Mouse (Mus musculus) intestine, postnatal 0 days (tissue): Measurements from ENCODE around the gene Gm21981. TPM values are rescaled to one million over a fixed set of nuclear protein-coding genes. Genes with fewer than 3 reads are reported as not detected.

Source experiments
- ATAC-seq: fragments of 200-750 bp; cut with Nextera tagmentation; 2 replicates; pipeline ENCODE4 v1.8.0; 2017; ENCODE audit warnings: mild to moderate bottlenecking, moderate TSS enrichment, moderate library complexity
- H3K27ac ChIP-seq: fragments of 300-500 bp; sonication (generic); 2 replicates; pipeline ENCODE4 v1.5.1; 2014; ENCODE audit warnings: mild to moderate bottlenecking, low read depth, low read length, moderate library complexity
- H3K27me3 ChIP-seq: fragments of 300-500 bp; sonication (generic); replicated peaks from 2 replicates; pipeline ENCODE4 v1.6.1; 2014; ENCODE audit warnings: low read length, mixed read lengths; ENCODE audit not compliant: control insufficient read depth, insufficient read depth
- H3K36me3 ChIP-seq: fragments of 300-500 bp; sonication (generic); 2 replicates; pipeline ENCODE4 v1.6.1; 2014; ENCODE audit warnings: mild to moderate bottlenecking, moderate library complexity; ENCODE audit not compliant: control insufficient read depth, insufficient read depth
- H3K4me1 ChIP-seq: fragments of 300-500 bp; sonication (generic); replicated peaks from 2 replicates; pipeline ENCODE4 v1.6.1; 2014; ENCODE audit warnings: antibody characterized with exemption, low read length, mixed read lengths; ENCODE audit not compliant: control insufficient read depth, insufficient read depth
- H3K4me2 ChIP-seq: fragments of 300-500 bp; sonication (generic); replicated peaks from 2 replicates; pipeline ENCODE4 v1.6.1; 2014; ENCODE audit warnings: low read depth, mild to moderate bottlenecking, moderate library complexity
- H3K4me3 ChIP-seq: fragments of 300-500 bp; sonication (generic); 2 replicates; pipeline ENCODE4 v1.5.1; 2014; ENCODE audit warnings: low read depth, low read length
- H3K9ac ChIP-seq: fragments of 300-500 bp; sonication (generic); 2 replicates; pipeline ENCODE4 v1.6.1; 2014; ENCODE audit warnings: mild to moderate bottlenecking, low read depth, low read length
- H3K9me3 ChIP-seq: fragments of 300-500 bp; sonication (generic); 2 replicates; pipeline ENCODE4 v1.6.1; 2016; ENCODE audit warnings: mixed run types; ENCODE audit not compliant: control insufficient read depth
- CTCF ChIP-seq: sonication (generic); IDR thresholded peaks from 2 replicates; pipeline ENCODE4 v1.5.1; 2016; ENCODE audit warnings: low read depth, mild to moderate bottlenecking, control low read depth, antibody characterized with exemption, moderate library complexity
- WGBS: fragments of 180-500 bp; shearing (Covaris S2); extraction: QIAGEN DNeasy Blood & Tissue Kit; methylation state at CpG from one replicate; pipeline ENCODE4 v1.1.7; 2014; 5-methylcytosine and 5-hydroxymethylcytosine counted together
- polyA plus RNA-seq: library from polyadenylated mRNA; unstranded; fragments of >200 nt; fragmentation: Nextera tagmentation; extraction: Ambion mirVana; gene quantifications from 2 replicates; pipeline ENCODE4 v1.2.1, GENCODE M21; 2015

The Gm21981 gene
- polyA plus RNA-seq, 1 experiment from 2014 or later = 0.12 TPM

DNA sequence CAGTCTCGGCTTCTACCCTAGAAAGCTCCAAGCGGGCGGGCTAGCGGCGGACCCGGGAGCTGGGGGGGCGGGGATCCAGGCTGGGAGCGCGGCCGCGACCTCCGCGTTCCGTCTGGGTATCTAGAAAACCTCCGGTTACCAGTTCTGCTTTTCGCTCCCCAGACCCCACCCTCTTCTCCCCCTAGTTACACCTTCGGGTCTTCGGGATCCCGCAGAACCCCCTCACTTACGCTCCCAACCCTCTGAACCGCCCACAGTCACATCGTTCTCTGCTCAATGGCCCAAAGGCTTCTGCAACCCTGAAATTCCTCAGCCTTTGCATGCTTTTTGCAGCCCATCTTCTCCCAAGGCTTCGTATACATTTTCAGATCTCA lies 1.1 kb upstream of the Gm21981 start:
- Histone ChIP-seq H3K9me3 (no peaks in the 10 kb centered on the region), H3K4me1 (no peaks in the 10 kb centered on the region), H3K27me3 (no peaks in the 10 kb centered on the region), H3K4me3 (peak overlapping the region; percentile 79), H3K36me3 (peaks cover 10% of the 10 kb centered on the region; the same call in 1 of the 2 replicates), H3K27ac (peak overlapping the region; percentile 35; the same call in 1 of the 2 replicates), H3K9ac (peak overlapping the region; percentile 74), H3K4me2 (peak overlapping the region; percentile 93)
- WGBS = 1% methylated on average over 21 of the region's 23 CpGs
- ATAC-seq = 0 out of 2 replicates have a peak, but pooled peaks have one; percentile 1
- 0 out of 2 replicates have a peak, but pooled peaks have one; percentile 3 for TF ChIP-seq CTCF

GRCm38 (mm10) chr17:47694503-47695336 lies 465 bp upstream of the Gm21981 start, which contains the start of gene Prickle4:
Gene Prickle4 (minus strand): TSS chr17:47694736.
- peak; percentile 90 for TF ChIP-seq CTCF
- peak within 1 kb of the TSS; percentile 79 for H3K4me3 ChIP-seq
- peaks cover 4% of the 10 kb centered on the region; the same call in 1 of the 2 replicates for H3K36me3 ChIP-seq
- under 1% methylated on average over 71 of the region's 82 CpGs for WGBS
- H3K9ac ChIP-seq = peak within 1 kb of the TSS; percentile 74
- ATAC-seq = peak; percentile 94
- H3K9me3 ChIP-seq = no peaks in the 10 kb centered on the region
- H3K27me3 ChIP-seq = no peaks in the 10 kb centered on the region
- peak within 1 kb of the TSS; percentile 35 for H3K27ac ChIP-seq
- no peaks in the 10 kb centered on the region for H3K4me1 ChIP-seq
- peak within 1 kb of the TSS; percentile 93 for H3K4me2 ChIP-seq

- WGBS = 47% methylated on average over 13 of the region's 13 CpGs
- peak overlapping the region; percentile 74; the same call in 1 of the 2 replicates for H3K9ac ChIP-seq
- H3K27ac ChIP-seq = no peak overlapping the region
Measured at GRCm38 (mm10) chr17:47693671-47694441, 399 bp downstream of the Gm21981 start.

GRCm38 (mm10) chr17:47691650-47692049 lies 2.6 kb downstream of the Gm21981 start:
- H3K36me3 ChIP-seq = no peaks in the 10 kb centered on the region
- no peak overlapping the region for H3K9ac ChIP-seq
- no peak overlapping the region for H3K27ac ChIP-seq
- H3K4me3 ChIP-seq = no peak overlapping the region
- 95% methylated on average over 3 of the region's 3 CpGs for WGBS
- H3K4me2 ChIP-seq = no peak overlapping the region
- H3K9me3 ChIP-seq = no peaks in the 10 kb centered on the region
- no peak for TF ChIP-seq CTCF
- peaks cover 8% of the 10 kb centered on the region for H3K4me1 ChIP-seq
- no peak for ATAC-seq
- H3K27me3 ChIP-seq = no peaks in the 10 kb centered on the region

More at GRCm38 (mm10) chr17:47693671-47694441, 399 bp downstream of the Gm21981 start:
- peak overlapping the region; percentile 79 for H3K4me3 ChIP-seq
- no peak for TF ChIP-seq CTCF
- no peaks in the 10 kb centered on the region; the same call in 1 of the 2 replicates for H3K36me3 ChIP-seq
- ATAC-seq = no peak
- no peaks in the 10 kb centered on the region for H3K9me3 ChIP-seq
- peaks cover 3% of the 10 kb centered on the region; the same call in 1 of the 2 replicates for H3K4me1 ChIP-seq
- no peaks in the 10 kb centered on the region for H3K27me3 ChIP-seq
- peak overlapping the region; percentile 93 for H3K4me2 ChIP-seq

GRCm38 (mm10) chr17:47689894-47690293 lies 4.4 kb downstream of the Gm21981 start:
- Histone ChIP-seq H3K4me2 (no peak overlapping the region; the same call in 1 of the 2 replicates), H3K4me3 (no peak overlapping the region), H3K9ac (no peak overlapping the region), H3K36me3 (peaks cover under 1% of the 10 kb centered on the region; the same call in 1 of the 2 replicates), H3K9me3 (no peaks in the 10 kb centered on the region), H3K27ac (no peak overlapping the region), H3K4me1 (peaks cover 8% of the 10 kb centered on the region), H3K27me3 (no peaks in the 10 kb centered on the region)
- TF ChIP-seq CTCF = no peak
- no peak for ATAC-seq
- 87% methylated on average over 8 of the region's 8 CpGs for WGBS
